Mouse (Mus musculus) left cerebral cortex, adult 11 months (tissue): ENCODE data around the gene Trub1.

Experiments
- DNase-seq: peaks from one replicate; pipeline ENCODE4 v3.0.0; 2022; ENCODE audit warnings: low spot score

The Trub1 gene

DNA sequence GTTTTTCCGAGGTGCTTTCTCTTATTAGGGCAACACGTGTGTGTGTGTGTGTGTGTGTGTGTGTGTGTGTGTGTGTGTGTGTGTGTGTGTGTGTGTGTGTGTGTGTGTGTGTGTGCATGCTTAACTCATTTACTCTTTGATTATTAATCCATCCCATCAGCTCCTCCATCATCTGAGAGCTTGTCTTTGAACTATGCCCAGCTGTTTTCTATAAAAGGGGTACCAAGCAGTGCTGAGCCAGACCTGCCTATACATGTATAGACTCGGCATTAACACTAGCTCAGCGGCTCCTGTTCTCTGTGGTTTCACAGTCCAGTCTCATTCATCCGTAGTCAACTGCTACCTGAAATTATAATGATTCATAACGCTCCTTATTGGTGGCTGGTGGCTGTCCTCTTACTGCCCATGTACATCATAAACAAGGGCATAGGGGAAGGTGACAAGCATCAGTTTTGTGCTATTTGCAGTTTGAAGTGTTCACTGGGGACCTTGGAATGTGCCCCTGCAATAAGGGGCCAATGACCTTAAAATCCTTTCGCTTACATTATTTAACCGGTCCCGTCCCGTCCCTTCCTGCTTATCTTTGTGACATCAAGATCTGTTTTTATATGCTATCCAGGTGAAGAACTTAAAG lies 45.5 kb downstream of the Trub1 start:
- DNase-seq, result no peak

DNA sequence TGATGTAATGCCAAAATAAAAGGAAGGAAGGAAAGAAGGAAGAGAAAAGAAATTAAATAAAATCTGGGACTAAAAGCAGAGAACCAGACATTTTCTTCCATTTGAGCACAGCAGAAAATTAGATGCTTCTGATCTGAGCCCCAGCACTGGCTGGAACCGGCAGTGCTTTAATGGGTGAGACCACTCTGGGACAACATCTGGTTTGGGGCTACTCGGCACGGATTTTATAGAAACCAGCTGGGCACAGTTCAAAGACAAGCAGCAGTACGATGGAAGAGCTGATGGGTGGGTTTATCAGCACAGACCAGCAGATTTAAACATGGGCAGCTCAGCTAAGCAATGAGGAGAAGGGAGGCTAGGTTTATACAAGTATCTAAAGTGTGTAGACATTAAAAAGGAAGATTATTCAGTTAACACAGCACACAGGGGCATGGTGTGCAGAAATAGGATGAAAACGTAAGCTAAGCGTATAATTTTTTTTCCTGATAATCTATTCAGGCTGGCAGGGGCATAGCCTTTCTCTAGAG lies 46.2 kb downstream of the Trub1 start:
- no peak for DNase-seq

DNA sequence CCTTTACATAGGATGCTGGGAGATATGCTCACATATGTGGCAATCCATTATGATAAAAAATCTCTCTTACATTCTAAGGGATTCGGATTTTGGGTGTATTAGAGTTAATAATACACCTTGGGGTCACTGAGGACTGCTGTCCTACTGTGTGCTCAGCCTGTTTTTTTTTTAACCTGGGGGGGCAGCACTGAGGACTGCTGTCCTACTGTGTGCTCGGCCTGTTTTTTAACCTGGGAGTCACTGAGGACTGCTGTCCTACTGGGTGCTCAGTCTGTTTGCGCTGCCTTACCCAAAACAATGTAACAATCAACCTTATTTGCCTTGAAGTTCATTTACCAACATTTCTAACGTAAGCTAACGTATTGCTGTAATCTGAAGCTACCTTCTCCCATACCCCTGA lies 47.5 kb downstream of the Trub1 start:
- DNase-seq, result no peak

- DNase-seq, result no peak
Observed at GRCm38 (mm10) chr19:57503144-57503543, 50.4 kb downstream of the Trub1 start.

DNA sequence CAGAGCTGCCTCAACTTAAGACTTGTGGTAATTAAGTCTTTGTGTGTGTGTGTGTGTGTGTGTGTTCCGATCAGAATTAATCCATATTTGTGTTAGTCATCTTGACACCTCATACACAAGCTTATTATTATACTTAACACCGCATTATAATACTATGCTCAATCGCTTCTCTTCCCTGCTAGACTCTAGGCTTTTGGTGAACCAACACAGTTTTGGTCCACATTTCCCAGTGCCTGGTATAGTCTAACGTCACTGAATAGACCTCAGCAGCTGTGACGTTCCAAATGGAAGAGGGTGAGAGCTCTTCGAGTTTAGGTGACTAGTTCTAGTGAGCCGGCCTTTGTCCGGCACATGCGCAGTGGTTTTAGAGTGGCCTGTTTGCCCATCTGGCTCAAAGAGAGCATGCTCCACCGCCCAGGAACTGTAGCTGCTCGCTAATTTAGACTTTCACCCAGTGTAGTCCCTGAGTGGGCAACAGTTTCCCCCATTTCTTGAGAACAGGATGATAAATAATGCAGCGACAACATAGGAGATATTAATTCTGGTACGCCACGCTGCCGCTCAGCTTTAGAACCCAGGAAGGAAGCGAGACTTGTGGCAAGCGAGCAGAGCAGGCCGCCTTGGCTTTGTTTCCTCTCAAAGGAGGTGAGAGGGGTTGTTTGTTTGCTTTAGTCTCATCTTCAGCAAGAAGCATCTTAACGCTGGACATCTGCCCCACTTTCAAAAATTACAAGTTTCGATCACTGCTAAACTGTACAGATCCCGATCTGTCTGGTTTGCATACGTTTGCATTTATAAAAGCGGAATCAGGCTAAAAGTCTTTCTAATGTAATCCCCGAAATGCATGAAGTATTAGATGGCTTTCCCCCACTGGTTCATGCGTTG lies 52.6 kb downstream of the Trub1 start:
- no peak for DNase-seq

DNA sequence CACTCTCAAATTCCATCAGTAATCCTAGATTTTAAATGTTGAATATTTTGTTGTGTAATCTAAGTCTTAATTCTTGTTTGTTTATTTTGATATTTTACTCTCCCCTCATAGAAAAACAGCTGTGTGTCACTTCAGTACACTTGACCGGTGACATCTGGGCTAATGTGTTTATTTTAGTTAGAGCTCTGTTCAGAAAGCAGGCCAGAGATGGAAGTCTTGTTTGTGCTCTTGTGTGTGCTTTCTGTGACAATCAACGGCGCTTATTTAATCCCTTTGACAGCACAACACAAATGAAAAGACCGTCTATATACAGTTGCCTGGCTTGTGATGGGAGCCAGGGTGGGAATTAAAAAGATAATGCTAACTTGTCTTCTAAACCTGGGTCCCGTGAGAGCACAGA lies 53.9 kb downstream of the Trub1 start:
- DNase-seq, result no peak

DNA sequence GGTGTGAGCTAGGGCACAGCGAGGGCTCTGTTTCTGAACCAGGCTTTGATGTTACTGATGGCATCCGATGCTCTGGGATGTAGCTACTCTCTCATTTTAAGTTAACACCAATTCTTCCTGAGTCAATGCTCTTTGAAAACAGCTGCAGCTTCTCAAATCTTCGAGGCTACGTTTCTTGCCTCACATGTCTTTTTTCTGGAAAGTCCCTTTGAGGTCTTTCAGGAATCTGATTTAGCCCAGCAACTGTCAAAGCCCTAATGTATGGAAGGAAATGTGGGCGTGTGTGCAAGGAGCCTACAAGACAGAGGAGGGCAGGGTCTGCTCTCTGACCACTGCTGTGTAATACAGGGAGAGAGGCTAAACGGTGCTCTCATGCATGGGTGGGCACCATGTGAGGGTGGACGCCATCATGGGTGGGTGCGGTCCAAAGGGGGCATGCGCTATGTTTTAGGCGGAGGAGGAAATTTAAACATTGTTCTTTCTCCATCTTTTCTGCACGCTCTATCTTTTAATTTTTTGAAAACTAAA lies 55.6 kb downstream of the Trub1 start:
- no peak for DNase-seq

GRCm38 (mm10) chr19:57509758-57510319 lies 57.1 kb downstream of the Trub1 start:
- DNase-seq, result no peak

- DNase-seq, result no peak
Observed at GRCm38 (mm10) chr19:57510836-57511235, 58.1 kb downstream of the Trub1 start.

DNA sequence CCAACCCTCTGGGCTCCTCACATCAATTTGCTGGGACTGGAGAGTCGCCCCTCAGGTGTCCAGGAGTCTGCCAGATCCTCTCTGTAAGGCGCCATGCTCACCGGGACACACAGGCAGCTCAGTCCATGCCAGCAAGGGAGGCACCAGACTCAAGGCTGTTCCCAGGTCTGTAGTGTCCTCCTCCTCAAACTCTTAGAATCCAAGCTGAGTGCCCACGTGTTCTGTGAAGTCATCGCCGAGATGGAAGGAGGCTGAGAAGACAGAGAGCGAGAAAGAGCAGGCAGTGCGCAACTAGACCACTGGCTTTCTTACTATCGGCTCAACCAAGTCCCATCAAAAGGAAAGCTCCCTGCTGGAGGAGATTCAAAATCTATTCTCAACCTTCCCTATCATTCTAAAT lies 60.4 kb downstream of the Trub1 start:
- no peak for DNase-seq

- no peak for DNase-seq
Observed at GRCm38 (mm10) chr19:57521721-57522120, 69.0 kb downstream of the Trub1 start.

DNA sequence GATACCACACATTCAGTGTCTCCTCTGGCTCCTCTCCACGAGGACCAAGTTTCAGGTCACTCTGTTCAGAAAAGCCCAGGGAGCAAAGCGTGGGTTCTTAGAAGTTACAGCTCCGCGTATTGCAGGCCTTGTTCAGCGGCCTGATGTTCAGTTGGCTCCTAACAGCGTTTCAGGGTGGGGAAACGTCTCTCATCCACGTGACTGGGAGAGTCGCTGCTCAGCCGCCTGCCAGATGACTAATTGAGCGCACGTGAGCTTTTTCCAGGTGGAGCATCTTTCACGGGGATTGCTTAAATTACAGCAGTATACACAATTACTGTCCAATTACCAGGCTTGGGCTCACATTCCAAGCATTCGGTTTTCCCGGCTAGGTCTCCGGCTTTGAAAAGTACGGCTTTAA lies 70.7 kb downstream of the Trub1 start:
- DNase-seq, result no peak

- DNase-seq, result no peak
Observed at GRCm38 (mm10) chr19:57525693-57526092, 73.0 kb downstream of the Trub1 start.

DNA sequence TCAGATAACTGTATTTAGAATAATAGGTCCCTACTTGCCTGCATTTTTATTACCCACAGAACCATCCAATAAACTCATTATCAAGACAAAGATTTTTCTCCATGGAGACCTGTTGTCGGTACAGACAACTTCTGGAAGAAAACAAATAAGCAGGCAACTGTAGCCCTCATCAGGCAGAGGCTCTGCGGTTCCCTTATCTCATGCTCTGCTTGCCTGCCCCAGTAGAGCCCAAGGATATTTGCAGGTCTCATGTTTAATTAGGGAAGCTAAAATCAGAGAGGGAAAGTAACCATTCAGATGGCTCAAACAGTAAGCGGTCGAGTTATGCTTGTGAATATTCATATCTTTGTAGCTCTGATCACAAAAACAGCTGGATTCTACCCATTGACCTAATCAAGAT lies 77.5 kb downstream of the Trub1 start:
- DNase-seq, result no peak

DNA sequence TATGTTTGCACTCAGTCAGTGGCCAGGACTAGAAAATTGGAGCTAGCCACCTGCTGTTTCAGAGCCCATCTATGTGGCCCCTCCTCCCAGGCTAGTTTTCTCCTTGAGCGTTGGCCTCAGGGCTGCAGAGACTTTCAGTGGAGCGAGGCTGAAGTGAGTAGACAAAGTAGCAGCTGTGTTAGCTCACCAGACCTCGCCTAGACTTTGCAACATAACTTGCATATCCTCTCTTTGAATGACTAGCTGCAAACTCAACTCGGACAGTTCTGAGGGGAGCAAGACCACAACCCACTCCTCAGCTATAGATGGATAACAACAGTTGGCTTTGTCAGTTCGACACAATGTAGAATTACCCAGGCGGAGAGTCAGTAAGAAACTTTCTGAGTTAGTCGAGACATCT lies 81.5 kb downstream of the Trub1 start:
- DNase-seq, result no peak

- DNase-seq, result no peak
Observed at GRCm38 (mm10) chr19:57536512-57536911, 83.8 kb downstream of the Trub1 start.

GRCm38 (mm10) chr19:57537510-57538182 lies 84.9 kb downstream of the Trub1 start:
- no peak for DNase-seq

GRCm38 (mm10) chr19:57540118-57540517 lies 87.4 kb downstream of the Trub1 start:
- no peak for DNase-seq
